Mouse (Mus musculus) layer of hippocampus, postnatal 10 days (tissue): ENCODE data around the gene Gm5089. TPM values are rescaled to one million over a fixed set of nuclear protein-coding genes. Genes with fewer than 3 reads are reported as not detected.

ENCODE experiments used
- DNase-seq, 2 experiments: peaks; one replicate each; pipeline ENCODE4 v3.0.0; 2021; ENCODE audit warnings: low spot score in 2 of 2
- total RNA-seq, 2 experiments: library from RNA; stranded (reverse); gene quantifications; 2 replicates each; pipeline ENCODE4 v1.2.3; 2021

The Gm5089 gene
- total RNA-seq, 2 experiments from 2014 or later, result 0.23 to 0.38 TPM

- DNase-seq, result no peak
These were observed 60.0 kb downstream of the Gm5089 start for GRCm38 (mm10) chr14:122390935-122391334.

GRCm38 (mm10) chr14:122389684-122390370 is 61.1 kb downstream of the Gm5089 start:
- no peak for DNase-seq

- DNase-seq, result no peak
These were observed 62.4 kb downstream of the Gm5089 start for GRCm38 (mm10) chr14:122388431-122389031.

- no peak for DNase-seq
These were observed 63.1 kb downstream of the Gm5089 start for GRCm38 (mm10) chr14:122387781-122388180.

- no peak for DNase-seq
These were observed 64.4 kb downstream of the Gm5089 start for GRCm38 (mm10) chr14:122386281-122387130.

- no peak for DNase-seq
These were observed 65.2 kb downstream of the Gm5089 start for GRCm38 (mm10) chr14:122385758-122386157.

GRCm38 (mm10) chr14:122385238-122385534 is 65.7 kb downstream of the Gm5089 start:
- no peak for DNase-seq

Other genes starting within 250 kb of the Gm5089 start
- 1 to 10 TPM; 4.3 to 5.4 TPM for gene Zic5, start 14.6 kb upstream of the Gm5089 start, total RNA-seq
- gene Zic2, start 24.3 kb upstream of the Gm5089 start, total RNA-seq, result 10 to 100 TPM; 23.7 to 25.4 TPM
- not detected for gene Gm10837, start 39.5 kb upstream of the Gm5089 start, total RNA-seq
- gene Pcca, start 83.2 kb upstream of the Gm5089 start, total RNA-seq, result 10 to 100 TPM; 32.5 to 49.2 TPM